Mouse (Mus musculus): ENCODE measurements around the gene Gemin6.

GRCm38 (mm10) chr17:80233844-80234243 lies 9.6 kb downstream of the Gemin6 start:
- TF ChIP-seq POLR2A (IDR thresholded peaks at IDR 0.05; ENCODE audit: low read depth, low read length): no peak
- TF ChIP-seq CTCF (IDR thresholded peaks at IDR 0.05; ENCODE audit: extremely low read depth, insufficient read length, insufficient replicate concordance, low read depth, low read length): no peak

Measured in small intestine, adult 2 months (tissue).